Mouse (Mus musculus) embryonic fibroblast, embryonic 13.5 days (primary cell): ENCODE results near the gene Wdr6. TPM values are rescaled to one million over a fixed set of nuclear protein-coding genes. Genes with fewer than 3 reads are reported as not detected.

Source experiments
- H3K27ac ChIP-seq: 2 replicates; pipeline ENCODE4 v1.5.1; 2012; ENCODE audit warnings: low read length, control low read depth, inconsistent platforms; ENCODE audit not compliant: insufficient read depth
- H3K4me1 ChIP-seq: 2 replicates; pipeline ENCODE4 v1.6.1; 2011; ENCODE audit warnings: low read length; ENCODE audit not compliant: control insufficient read depth, insufficient read depth
- H3K4me3 ChIP-seq: 2 replicates; pipeline ENCODE4 v1.5.1; 2011; ENCODE audit warnings: mild to moderate bottlenecking, control low read depth, low read length; ENCODE audit not compliant: insufficient read depth
- CTCF ChIP-seq: IDR thresholded peaks from 2 replicates; pipeline ENCODE4 v1.5.1; 2011; ENCODE audit warnings: mild to moderate bottlenecking, control low read depth, low read length, moderate library complexity, borderline replicate concordance; ENCODE audit not compliant: insufficient read depth
- POLR2A ChIP-seq: IDR thresholded peaks from 2 replicates; pipeline ENCODE4 v1.6.1; 2011; ENCODE audit warnings: low read depth, mild to moderate bottlenecking, control low read depth, low read length, moderate library complexity
- polyA plus RNA-seq: library from polyadenylated mRNA; stranded (reverse); fragments of >200 nt; gene quantifications from 2 replicates; pipeline ENCODE4 v1.2.4, GENCODE M21; 2011; ENCODE audit warnings: low read depth; ENCODE audit not compliant: missing spikeins, insufficient read length

Gene Wdr6
- polyA plus RNA-seq, 1 experiment: 42.8 TPM

GRCm38 (mm10) chr9:108565881-108566814, 12.4 kb downstream of the Wdr6 start:
- H3K4me3 ChIP-seq: peak overlapping the region; percentile 44
- H3K4me1 ChIP-seq: peaks cover 4% of the 10 kb centered on the region; the same call in 1 of the 2 replicates
- H3K27ac ChIP-seq: peak overlapping the region; percentile 27
- TF ChIP-seq CTCF (no peak), POLR2A (no peak)

- Histone ChIP-seq H3K27ac (no peak overlapping the region), H3K4me1 (peaks cover 4% of the 10 kb centered on the region; the same call in 1 of the 2 replicates), H3K4me3 (no peak overlapping the region)
- TF ChIP-seq POLR2A (no peak), CTCF (no peak)
These were observed 14.4 kb downstream of the Wdr6 start for GRCm38 (mm10) chr9:108564131-108564530.

- Histone ChIP-seq H3K27ac (no peak overlapping the region), H3K4me1 (peaks cover 4% of the 10 kb centered on the region; the same call in 1 of the 2 replicates), H3K4me3 (no peak overlapping the region)
- TF ChIP-seq POLR2A (no peak), CTCF (no peak)
These were observed 14.9 kb downstream of the Wdr6 start for GRCm38 (mm10) chr9:108563671-108564070.

GRCm38 (mm10) chr9:108560227-108560841, 18.2 kb downstream of the Wdr6 start, which contains the start of gene Impdh2:
Impdh2 (plus strand) TSS chr9:108560286.
- 0 out of 2 replicates have a peak, but pooled peaks cover 4% of the 10 kb centered on the region for H3K4me1 ChIP-seq
- H3K4me3 ChIP-seq: peak within 1 kb of the TSS; percentile 87
- TF ChIP-seq CTCF (no peak), POLR2A (peak; percentile 89)
- H3K27ac ChIP-seq: peak within 1 kb of the TSS; percentile 6; the same call in 1 of the 2 replicates

- H3K27ac ChIP-seq: no peak overlapping the region
- TF ChIP-seq POLR2A: no peak
- no peak for TF ChIP-seq CTCF
- 0 out of 2 replicates have a peak, but pooled peaks cover 4% of the 10 kb centered on the region for H3K4me1 ChIP-seq
- no peak overlapping the region for H3K4me3 ChIP-seq
These were observed 19.4 kb downstream of the Wdr6 start for GRCm38 (mm10) chr9:108559169-108559568.

GRCm38 (mm10) chr9:108546875-108547274, 31.7 kb downstream of the Wdr6 start:
- H3K4me3 ChIP-seq: no peak overlapping the region
- H3K4me1 ChIP-seq: no peaks in the 10 kb centered on the region
- H3K27ac ChIP-seq: no peak overlapping the region
- no peak for TF ChIP-seq CTCF
- TF ChIP-seq POLR2A: no peak

- H3K4me3 ChIP-seq: no peak overlapping the region
- TF ChIP-seq POLR2A: no peak
- no peak for TF ChIP-seq CTCF
- no peak overlapping the region for H3K27ac ChIP-seq
- H3K4me1 ChIP-seq: no peaks in the 10 kb centered on the region
These were observed 32.6 kb downstream of the Wdr6 start for GRCm38 (mm10) chr9:108545986-108546385.

- TF ChIP-seq CTCF (no peak), POLR2A (no peak)
- Histone ChIP-seq H3K27ac (no peak overlapping the region), H3K4me3 (no peak overlapping the region), H3K4me1 (no peaks in the 10 kb centered on the region)
These were observed 37.7 kb downstream of the Wdr6 start for GRCm38 (mm10) chr9:108540846-108541245.

GRCm38 (mm10) chr9:108531496-108531895, 47.0 kb downstream of the Wdr6 start:
- no peak overlapping the region for H3K4me3 ChIP-seq
- no peak overlapping the region for H3K27ac ChIP-seq
- no peaks in the 10 kb centered on the region for H3K4me1 ChIP-seq
- TF ChIP-seq POLR2A (no peak), CTCF (no peak)

GRCm38 (mm10) chr9:108530954-108531353, 47.6 kb downstream of the Wdr6 start:
- TF ChIP-seq POLR2A (no peak), CTCF (no peak)
- no peak overlapping the region for H3K27ac ChIP-seq

More at GRCm38 (mm10) chr9:108530954-108531353, 47.6 kb downstream of the Wdr6 start:
- H3K4me1 ChIP-seq: no peaks in the 10 kb centered on the region
- no peak overlapping the region for H3K4me3 ChIP-seq
